Mouse (Mus musculus) olfactory bulb, adult 2 months (tissue): ENCODE results near the gene Vmn1r222.

Experiments
- CTCF ChIP-seq: fragments of 200-500 bp; IDR thresholded peaks from 2 replicates; pipeline ENCODE4 v1.5.1; 2012; ENCODE audit warnings: low read depth, mild to moderate bottlenecking, low read length, moderate library complexity; ENCODE audit not compliant: insufficient read depth
- POLR2A ChIP-seq: fragments of 200-500 bp; IDR thresholded peaks from 2 replicates; pipeline ENCODE4 v1.6.1; 2012; ENCODE audit warnings: mild to moderate bottlenecking, low read depth, low read length, moderate library complexity; ENCODE audit not compliant: insufficient read depth

DNA sequence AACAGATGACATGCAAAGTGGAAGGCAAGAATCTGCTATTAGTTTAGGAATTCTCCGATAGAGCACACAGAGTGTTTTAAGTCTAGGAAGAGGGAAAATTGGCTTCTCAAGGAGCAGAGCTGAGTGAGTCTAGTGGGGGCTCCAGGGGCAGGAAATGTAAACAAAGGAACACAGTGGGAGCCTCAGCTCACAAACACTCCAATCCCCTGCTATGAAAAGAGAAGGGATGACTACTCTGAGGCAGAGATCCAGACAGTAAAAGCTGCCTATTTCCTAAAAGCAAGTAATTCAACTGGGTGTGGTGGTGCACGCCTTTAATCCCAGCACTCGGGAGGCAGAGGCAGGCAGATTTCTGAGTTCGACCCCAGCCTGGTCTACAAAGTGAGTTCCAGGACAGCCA lies 43.8 kb upstream of the Vmn1r222 start:
- no peak for TF ChIP-seq CTCF
- no peak for TF ChIP-seq POLR2A
